Mouse (Mus musculus) lung, embryonic 14.5 days (tissue): ENCODE results near the gene Acvrl1. TPM values are rescaled to one million over a fixed set of nuclear protein-coding genes. Genes with fewer than 3 reads are reported as not detected.
A peak's percentile ranks its signal among the peaks of the same experiment; 100 is the strongest.

ENCODE experiments used
- ATAC-seq: fragments of 200-750 bp; cut with Nextera tagmentation; 2 replicates; pipeline ENCODE4 v1.8.0; 2017; ENCODE audit warnings: mild to moderate bottlenecking, moderate TSS enrichment, moderate library complexity; ENCODE audit not compliant: insufficient read depth
- DNase-seq: peaks from one replicate; pipeline ENCODE4 v3.0.0-alpha.2; 2015
- H3K27ac ChIP-seq: fragments of 300-500 bp; sonication (generic); 2 replicates; pipeline ENCODE4 v1.5.1; 2014; ENCODE audit warnings: low read depth, mild to moderate bottlenecking, moderate library complexity
- H3K27me3 ChIP-seq: fragments of 300-500 bp; sonication (generic); 2 replicates; pipeline ENCODE4 v1.6.1; 2014; ENCODE audit warnings: low read length, control low read depth; ENCODE audit not compliant: insufficient read depth
- H3K36me3 ChIP-seq: fragments of 300-500 bp; sonication (generic); 2 replicates; pipeline ENCODE4 v1.6.1; 2014; ENCODE audit warnings: control low read depth; ENCODE audit not compliant: insufficient read depth
- H3K4me1 ChIP-seq: fragments of 300-500 bp; sonication (generic); 2 replicates; pipeline ENCODE4 v1.6.1; 2014; ENCODE audit warnings: antibody characterized with exemption, control low read depth; ENCODE audit not compliant: insufficient read depth
- H3K4me2 ChIP-seq: fragments of 300-500 bp; sonication (generic); 2 replicates; pipeline ENCODE4 v1.6.1; 2014; ENCODE audit warnings: mild to moderate bottlenecking
- H3K4me3 ChIP-seq: fragments of 300-500 bp; sonication (generic); 2 replicates; pipeline ENCODE4 v1.5.1; 2014; ENCODE audit warnings: low read depth, low read length
- H3K9ac ChIP-seq: fragments of 300-500 bp; sonication (generic); 2 replicates; pipeline ENCODE4 v1.6.1; 2014
- H3K9me3 ChIP-seq: fragments of 300-500 bp; sonication (generic); 2 replicates; pipeline ENCODE4 v1.6.1; 2016; ENCODE audit warnings: low read depth, low read length, control low read depth
- CTCF ChIP-seq: IDR thresholded peaks from 2 replicates; pipeline ENCODE4 v1.5.1; 2016; ENCODE audit warnings: antibody characterized with exemption, low read depth
- WGBS: fragments of 180-500 bp; shearing (Covaris S2); extraction: QIAGEN DNeasy Blood & Tissue Kit; methylation state at CpG from one replicate; pipeline ENCODE4 v1.1.7; 2014; 5-methylcytosine and 5-hydroxymethylcytosine counted together
- polyA plus RNA-seq: library from polyadenylated mRNA; unstranded; fragments of >200 nt; fragmentation: Nextera tagmentation; extraction: Ambion mirVana; gene quantifications from 2 replicates; pipeline ENCODE4 v1.2.1, GENCODE M21; 2014

Gene Acvrl1
- 34.4 and 39.0 TPM in 2 replicates for polyA plus RNA-seq

DNA sequence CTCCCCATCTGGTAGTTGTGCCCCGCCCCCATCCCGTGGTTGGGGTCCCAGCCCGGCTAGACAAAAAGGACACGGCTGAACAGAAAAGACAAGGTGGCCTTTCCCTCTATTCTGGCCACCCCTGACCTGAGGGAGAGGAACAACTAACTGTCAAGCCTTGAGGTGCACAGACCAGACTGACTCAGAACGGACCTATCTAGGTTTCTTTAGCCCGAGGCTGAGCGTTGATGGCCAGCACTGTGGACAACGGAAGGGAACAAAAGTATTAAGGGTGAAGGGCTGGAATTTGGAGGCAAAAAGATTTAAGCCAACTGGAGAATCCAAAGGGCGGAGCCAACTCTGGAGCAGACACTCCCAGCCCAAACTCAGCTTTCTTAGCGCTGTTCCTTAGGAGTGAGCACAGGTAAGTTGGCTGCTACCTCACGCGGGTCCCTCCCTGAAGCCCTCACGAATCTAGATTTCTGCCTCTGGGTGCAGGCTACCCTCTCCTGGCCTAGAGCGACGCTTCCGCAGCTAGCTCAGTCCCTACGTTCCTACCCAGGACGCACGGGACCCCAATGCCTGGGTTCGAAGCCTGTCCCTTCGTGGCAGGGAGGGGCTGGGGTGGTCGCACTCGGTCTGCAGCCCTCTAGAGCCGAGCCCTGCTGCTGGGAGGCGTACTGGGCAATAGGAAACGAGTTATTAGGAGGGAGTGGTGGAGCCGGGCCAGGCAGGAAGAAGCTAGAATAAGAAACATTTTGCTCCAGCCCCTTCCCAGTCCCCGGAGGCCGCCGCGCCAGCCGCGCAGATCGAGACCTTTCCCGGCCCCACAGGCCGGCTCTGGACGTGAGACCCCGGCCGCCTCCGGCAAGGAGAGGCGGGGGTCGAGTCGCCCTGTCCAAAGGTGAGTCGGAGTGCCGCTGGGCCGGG, at the start of gene Acvrl1:
TSS of gene Acvrl1 (plus strand) at position 342 of the 909 bp plus-strand sequence.
- Histone ChIP-seq H3K27ac (peak within 1 kb of the TSS; percentile 54; the same call in 1 of the 2 replicates), H3K4me2 (peak within 1 kb of the TSS; percentile 80), H3K27me3 (peaks cover 12% of the 10 kb centered on the region; the same call in 1 of the 2 replicates), H3K4me3 (peak within 1 kb of the TSS; percentile 53), H3K36me3 (no peaks in the 10 kb centered on the region), H3K9ac (peak within 1 kb of the TSS; percentile 70), H3K4me1 (peaks cover 26% of the 10 kb centered on the region; the same call in 1 of the 2 replicates), H3K9me3 (no peaks in the 10 kb centered on the region)
- ATAC-seq, result peak; percentile 52
- 5% methylated on average over 46 of the region's 46 CpGs for WGBS
- peak; percentile 68 for DNase-seq
- TF ChIP-seq CTCF, result no peak

DNA sequence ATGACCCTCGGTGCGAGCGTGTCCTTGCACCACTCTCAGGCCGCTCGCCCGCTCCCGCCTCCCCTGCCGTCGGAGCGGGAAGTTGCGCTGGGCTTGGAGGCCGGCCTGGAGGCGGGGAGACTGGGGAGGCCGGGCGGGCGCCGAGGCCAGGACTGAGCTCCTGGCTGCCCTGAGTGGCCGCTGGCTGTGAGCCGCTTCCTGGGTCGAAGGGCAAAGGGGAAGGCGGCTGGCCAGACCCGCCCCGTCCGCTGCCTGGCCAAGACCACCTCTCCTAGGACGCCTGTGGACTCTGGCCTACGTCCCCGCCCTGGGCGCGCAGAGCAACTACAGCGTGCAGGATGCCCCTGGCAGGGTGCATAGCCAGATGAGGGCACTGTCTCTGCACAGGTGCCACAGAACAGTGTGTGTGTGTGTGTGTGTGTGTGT, 49.6 kb upstream of the Acvrl1 start:
- peak; percentile 86 for DNase-seq
- H3K27me3 ChIP-seq, result 0 out of 2 replicates have a peak, but pooled peaks cover 15% of the 10 kb centered on the region
- peak overlapping the region; percentile 77 for H3K4me3 ChIP-seq
- H3K27ac ChIP-seq, result peak overlapping the region; percentile 88
- peak; percentile 71 for ATAC-seq
- peaks cover 21% of the 10 kb centered on the region; the same call in 1 of the 2 replicates for H3K4me1 ChIP-seq
- peak overlapping the region; percentile 79 for H3K4me2 ChIP-seq
- H3K36me3 ChIP-seq, result no peaks in the 10 kb centered on the region
- 1% methylated on average over 30 of the region's 30 CpGs for WGBS
- peak; percentile 46 for TF ChIP-seq CTCF
- peak overlapping the region; percentile 88 for H3K9ac ChIP-seq
- H3K9me3 ChIP-seq, result no peaks in the 10 kb centered on the region

DNA sequence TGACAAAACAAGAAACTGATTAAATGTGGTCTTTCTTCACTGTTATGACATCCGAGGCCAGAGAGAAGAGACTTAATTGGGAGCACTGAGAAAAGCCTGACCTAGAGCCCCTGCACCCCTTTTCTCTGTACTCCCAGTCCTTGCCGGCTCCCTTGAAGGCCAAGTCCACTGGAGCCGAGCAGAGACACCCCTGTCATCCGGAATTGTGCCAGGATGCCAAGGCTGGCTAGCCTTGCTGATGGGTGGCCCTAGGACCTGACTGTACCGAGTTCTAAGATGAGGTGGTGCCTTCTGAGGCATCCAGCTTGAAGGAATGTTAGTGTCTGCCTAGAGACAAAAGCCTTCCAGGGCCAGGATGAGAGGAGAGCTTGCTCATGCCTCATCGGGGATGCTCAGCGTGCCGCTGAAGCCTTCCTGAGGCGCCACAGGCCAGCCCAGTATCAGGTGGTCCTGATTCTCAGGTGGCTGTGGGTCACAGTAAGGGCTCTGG, 48.2 kb upstream of the Acvrl1 start:
- Histone ChIP-seq H3K4me1 (peaks cover 21% of the 10 kb centered on the region; the same call in 1 of the 2 replicates), H3K4me2 (no peak overlapping the region), H3K27me3 (0 out of 2 replicates have a peak, but pooled peaks cover 15% of the 10 kb centered on the region), H3K36me3 (no peaks in the 10 kb centered on the region), H3K4me3 (no peak overlapping the region), H3K9me3 (no peaks in the 10 kb centered on the region), H3K27ac (no peak overlapping the region), H3K9ac (no peak overlapping the region)
- ATAC-seq (no peak), DNase-seq (no peak)
- 78% methylated on average over 9 of the region's 9 CpGs for WGBS
- TF ChIP-seq CTCF, result no peak

- Histone ChIP-seq H3K36me3 (no peaks in the 10 kb centered on the region), H3K4me2 (no peak overlapping the region), H3K4me3 (no peak overlapping the region), H3K27ac (no peak overlapping the region), H3K4me1 (peaks cover 15% of the 10 kb centered on the region; the same call in 1 of the 2 replicates), H3K9me3 (no peaks in the 10 kb centered on the region), H3K9ac (no peak overlapping the region), H3K27me3 (0 out of 2 replicates have a peak, but pooled peaks cover 15% of the 10 kb centered on the region)
- no peak for DNase-seq
- ATAC-seq, result no peak
- 78% methylated on average over 7 of the region's 7 CpGs for WGBS
- no peak for TF ChIP-seq CTCF
Measured at GRCm38 (mm10) chr15:101081035-101081548, 47.2 kb upstream of the Acvrl1 start.

DNA sequence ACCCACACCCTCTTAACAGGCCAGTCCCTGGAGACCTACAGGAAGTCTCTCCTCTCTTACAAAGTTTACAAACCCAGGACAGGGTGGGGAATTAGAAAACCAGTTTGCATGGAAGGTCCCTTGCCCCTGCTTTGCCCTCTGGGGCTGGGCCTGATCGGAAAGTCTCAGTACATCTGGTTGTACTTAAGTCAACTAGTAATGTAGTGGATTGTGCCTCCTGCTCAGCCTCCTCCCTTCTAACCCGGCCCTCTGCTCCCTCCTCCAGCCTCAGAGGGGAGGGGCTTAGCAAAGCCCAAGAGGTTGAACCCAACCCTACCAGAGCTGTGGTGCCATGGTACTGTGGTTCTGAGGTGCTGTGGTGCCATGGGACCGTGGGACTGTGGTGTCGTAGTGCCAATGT, 46.1 kb upstream of the Acvrl1 start:
- DNase-seq (peak; percentile 26), ATAC-seq (no peak)
- no peak overlapping the region for H3K9ac ChIP-seq
- H3K27me3 ChIP-seq, result 0 out of 2 replicates have a peak, but pooled peaks cover 6% of the 10 kb centered on the region
- no peak overlapping the region for H3K27ac ChIP-seq
- WGBS, result 45% methylated on average over 4 of the region's 4 CpGs
- H3K36me3 ChIP-seq, result no peaks in the 10 kb centered on the region
- H3K9me3 ChIP-seq, result no peaks in the 10 kb centered on the region
- H3K4me3 ChIP-seq, result no peak overlapping the region
- H3K4me2 ChIP-seq, result no peak overlapping the region
- no peak for TF ChIP-seq CTCF
- peaks cover 8% of the 10 kb centered on the region; the same call in 1 of the 2 replicates for H3K4me1 ChIP-seq

- no peak overlapping the region for H3K27ac ChIP-seq
- WGBS, result 62% methylated on average over 10 of the region's 10 CpGs
Measured at GRCm38 (mm10) chr15:101084499-101084898, 43.8 kb upstream of the Acvrl1 start.

More at GRCm38 (mm10) chr15:101084499-101084898, 43.8 kb upstream of the Acvrl1 start:
- ATAC-seq, result no peak
- no peak for DNase-seq
- no peak for TF ChIP-seq CTCF
- H3K27me3 ChIP-seq, result no peaks in the 10 kb centered on the region
- H3K36me3 ChIP-seq, result no peaks in the 10 kb centered on the region
- no peaks in the 10 kb centered on the region for H3K9me3 ChIP-seq
- H3K4me3 ChIP-seq, result no peak overlapping the region
- no peak overlapping the region for H3K9ac ChIP-seq
- H3K4me2 ChIP-seq, result no peak overlapping the region
- H3K4me1 ChIP-seq, result peaks cover 8% of the 10 kb centered on the region; the same call in 1 of the 2 replicates
